Mouse (Mus musculus): ENCODE measurements around the gene Tom1.

The Tom1 gene

DNA sequence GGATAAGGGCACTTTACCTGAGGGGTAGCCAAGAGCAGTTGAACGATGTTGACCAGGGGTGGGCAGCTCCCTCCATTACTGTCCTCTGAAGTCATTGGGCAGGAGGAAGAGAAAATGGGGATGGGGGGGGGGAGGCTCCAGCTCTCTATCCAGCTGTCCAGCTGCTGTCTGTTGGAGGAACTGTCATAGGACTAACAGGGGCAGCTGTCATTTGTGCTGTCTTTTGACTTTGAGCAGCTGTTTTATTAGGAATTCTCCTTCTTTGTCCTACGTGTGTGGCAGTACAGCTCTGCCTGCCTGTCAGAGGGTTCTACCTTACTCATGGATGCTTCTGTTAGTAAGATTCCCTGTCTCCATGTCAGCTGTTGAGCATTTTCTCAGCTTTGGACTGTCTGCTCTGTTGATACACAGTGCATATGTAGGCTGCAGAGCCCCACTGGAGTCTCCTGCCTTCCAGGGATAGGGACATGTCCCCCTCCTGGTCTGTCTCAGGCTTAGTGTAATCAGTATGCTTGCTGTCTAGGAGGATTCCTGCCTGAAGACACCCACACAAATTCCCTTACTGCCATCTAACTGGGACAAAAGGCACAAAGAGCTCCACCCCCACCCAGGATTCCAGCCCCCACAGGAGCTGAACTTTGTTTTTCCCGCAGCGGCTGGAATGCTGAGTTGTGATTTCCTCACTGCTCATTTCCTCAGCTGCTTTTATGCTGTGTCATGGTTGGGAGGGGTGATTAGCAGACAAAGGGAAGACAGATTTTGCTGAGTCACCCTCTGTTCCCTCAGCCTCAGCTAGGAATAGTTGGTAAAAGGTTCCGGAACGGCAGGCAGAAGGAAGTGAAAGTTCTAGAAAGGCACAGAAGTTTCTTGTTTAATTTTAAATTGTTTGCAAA lies 55.7 kb downstream of the Tom1 start:
- peak; percentile 42 to 65 for DNase-seq (ENCODE audit: low spot score in 2 of 2)

DNA sequence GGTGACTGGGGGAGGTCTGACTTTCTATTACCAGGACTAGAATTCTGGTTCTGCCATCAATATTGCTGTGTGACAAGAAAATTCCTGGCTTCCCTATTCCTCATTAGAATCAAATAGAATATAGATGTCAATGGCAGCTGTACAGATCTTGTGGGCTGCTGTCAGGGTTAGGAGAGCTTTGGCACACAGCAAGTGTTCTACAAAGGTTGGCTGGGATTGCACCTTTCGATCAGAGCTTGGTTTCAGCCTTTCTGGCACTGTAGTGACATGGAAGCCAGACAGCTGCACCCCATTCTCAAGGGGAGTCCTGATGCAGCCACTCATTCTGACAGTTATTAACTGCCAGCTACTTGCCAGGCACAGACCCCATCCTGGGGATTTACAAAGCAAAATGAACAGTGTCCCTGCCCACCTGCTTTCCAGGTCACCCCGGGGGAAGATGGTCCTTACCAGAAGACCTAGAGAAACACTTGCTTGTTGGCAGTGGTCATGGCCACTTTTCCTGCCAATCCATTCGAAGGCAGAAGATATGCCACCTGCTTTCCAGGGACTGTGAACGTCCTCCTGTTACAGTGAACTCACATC lies 57.4 kb downstream of the Tom1 start:
- no peak for DNase-seq (ENCODE audit: low spot score in 2 of 2)

- DNase-seq (ENCODE audit: low spot score in 2 of 2), result peak; percentile 75 to 77
Observed at GRCm38 (mm10) chr8:75093399-75094156, 60.1 kb downstream of the Tom1 start, which contains the start of gene Hmox1. TSS of gene Hmox1 (plus strand) at chr8:75093621.

GRCm38 (mm10) chr8:75102956-75103355 lies 69.5 kb downstream of the Tom1 start:
- DNase-seq (ENCODE audit: low spot score in 2 of 2), result no peak

GRCm38 (mm10) chr8:75103376-75103878 lies 69.9 kb downstream of the Tom1 start:
- no peak for DNase-seq (ENCODE audit: low spot score in 2 of 2)

GRCm38 (mm10) chr8:75108527-75109235 lies 75.2 kb downstream of the Tom1 start:
- DNase-seq (ENCODE audit: low spot score in 2 of 2), result peak; percentile 79 to 81

GRCm38 (mm10) chr8:75109236-75109967 lies 75.9 kb downstream of the Tom1 start, which contains the start of gene Mcm5:
TSS of gene Mcm5 (plus strand) at chr8:75109569.
- peak; percentile 98 for DNase-seq (ENCODE audit: low spot score in 2 of 2)

- DNase-seq (ENCODE audit: low spot score in 2 of 2), result no peak
Observed at GRCm38 (mm10) chr8:75110093-75110492, 76.6 kb downstream of the Tom1 start.

DNA sequence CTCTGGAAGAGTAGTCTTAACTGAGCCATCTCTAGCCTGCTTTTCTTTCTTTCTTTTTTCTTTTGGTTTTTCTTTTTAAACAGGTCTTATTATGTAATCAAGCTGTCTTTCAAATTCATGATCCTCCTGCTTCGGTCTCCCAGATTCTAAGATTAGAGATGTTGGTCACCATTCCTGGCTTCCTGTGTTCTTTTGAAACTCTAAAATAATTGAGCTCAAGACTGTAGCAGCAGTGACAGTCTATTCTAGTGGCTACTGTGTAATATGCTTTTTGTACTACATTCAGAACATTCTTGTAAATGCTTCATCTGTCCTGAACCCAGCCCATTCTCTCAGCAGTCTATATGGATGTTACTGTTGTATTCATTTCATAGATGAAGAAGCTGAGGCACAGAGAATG lies 85.0 kb downstream of the Tom1 start:
- no peak for DNase-seq (ENCODE audit: low spot score in 2 of 2)

DNA sequence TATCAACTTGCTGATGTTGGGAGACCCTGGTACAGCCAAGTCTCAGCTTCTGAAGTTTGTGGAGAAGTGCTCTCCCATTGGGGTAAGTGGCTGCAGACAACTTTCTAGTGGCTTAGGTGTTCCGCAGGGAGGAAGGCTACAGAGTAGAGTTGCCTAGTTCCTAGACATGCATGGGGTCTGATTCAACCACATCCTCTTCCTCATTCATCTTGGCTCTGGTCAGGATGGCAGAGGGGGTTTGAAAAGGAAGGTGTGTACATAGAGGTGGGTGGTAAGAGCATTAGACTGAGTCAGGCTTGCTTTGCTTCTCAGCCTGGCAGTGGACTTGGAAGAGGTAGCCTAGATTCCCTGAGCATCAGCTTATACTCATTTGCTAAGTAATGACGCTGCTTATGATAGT lies 85.8 kb downstream of the Tom1 start:
- no peak for DNase-seq (ENCODE audit: low spot score in 2 of 2)

Data from spleen, postnatal 36 days (tissue).